Mouse (Mus musculus) heart, adult 2 months (tissue): ENCODE measurements around the gene Pnkd.

Experiments used
- CTCF ChIP-seq: fragments of 200-600 bp; IDR thresholded peaks from 2 replicates; pipeline ENCODE4 v1.8.1; 2022; ENCODE audit warnings: antibody characterized with exemption, mild to moderate bottlenecking, moderate library complexity
- EP300 ChIP-seq: fragments of 200-500 bp; IDR thresholded peaks from 2 replicates; pipeline ENCODE4 v1.6.1; 2011; ENCODE audit warnings: low read depth, low read length, control low read depth; ENCODE audit not compliant: insufficient read depth
- POLR2A ChIP-seq: fragments of 200-500 bp; IDR thresholded peaks from 2 replicates; pipeline ENCODE4 v1.6.1; 2011; ENCODE audit warnings: mild to moderate bottlenecking, low read depth, low read length, control low read depth; ENCODE audit not compliant: insufficient read depth

- TF ChIP-seq EP300, result no peak
- no peak for TF ChIP-seq POLR2A
- no peak for TF ChIP-seq CTCF
Observed at GRCm38 (mm10) chr1:74239162-74239561, 45.6 kb upstream of the Pnkd start.
